Mouse (Mus musculus) limb, embryonic 14.5 days (tissue): Measurements from ENCODE around the gene Plekhm2. TPM values are rescaled to one million over a fixed set of nuclear protein-coding genes. Genes with fewer than 3 reads are reported as not detected.

ENCODE experiments used
- ATAC-seq: fragments of 200-750 bp; cut with Nextera tagmentation; 2 replicates; pipeline ENCODE4 v1.8.0; 2017; ENCODE audit warnings: low read depth, moderate number of reproducible peaks, moderate TSS enrichment; ENCODE audit not compliant: low FRiP score
- DNase-seq: peaks from one replicate; pipeline ENCODE4 v3.0.0-alpha.2; 2015; ENCODE audit warnings: low spot score
- H3K27ac ChIP-seq: fragments of 300-500 bp; sonication (generic); replicated peaks from 2 replicates; pipeline ENCODE4 v1.5.1; 2014; ENCODE audit warnings: low read depth, mild to moderate bottlenecking, low read length, moderate library complexity, mixed read lengths
- H3K27me3 ChIP-seq: fragments of 300-500 bp; sonication (generic); 2 replicates; pipeline ENCODE4 v1.6.1; 2014; ENCODE audit warnings: low read length, mixed read lengths; ENCODE audit not compliant: control insufficient read depth, insufficient read depth
- H3K36me3 ChIP-seq: fragments of 300-500 bp; sonication (generic); 2 replicates; pipeline ENCODE4 v1.6.1; 2014; ENCODE audit warnings: mild to moderate bottlenecking, low read length, moderate library complexity, mixed read lengths; ENCODE audit not compliant: control insufficient read depth, insufficient read depth
- H3K4me1 ChIP-seq: fragments of 300-500 bp; sonication (generic); 2 replicates; pipeline ENCODE4 v1.6.1; 2014; ENCODE audit warnings: antibody characterized with exemption, low read length, mixed read lengths; ENCODE audit not compliant: control insufficient read depth, insufficient read depth
- H3K4me2 ChIP-seq: fragments of 300-500 bp; sonication (generic); replicated peaks from 2 replicates; pipeline ENCODE4 v1.6.1; 2014; ENCODE audit warnings: low read depth, mild to moderate bottlenecking, low read length, moderate library complexity; ENCODE audit not compliant: severe bottlenecking
- H3K4me3 ChIP-seq: fragments of 300-500 bp; sonication (generic); replicated peaks from 2 replicates; pipeline ENCODE4 v1.5.1; 2014; ENCODE audit warnings: low read length
- H3K9ac ChIP-seq: fragments of 300-500 bp; sonication (generic); 2 replicates; pipeline ENCODE4 v1.6.1; 2014; ENCODE audit warnings: mild to moderate bottlenecking, low read depth, low read length, moderate library complexity; ENCODE audit not compliant: severe bottlenecking
- H3K9me3 ChIP-seq: fragments of 300-500 bp; sonication (generic); 2 replicates; pipeline ENCODE4 v1.6.1; 2016; ENCODE audit warnings: low read length; ENCODE audit not compliant: control insufficient read depth
- POLR2A ChIP-seq: fragments of 200-500 bp; IDR thresholded peaks from 2 replicates; pipeline ENCODE4 v1.8.0; 2012; ENCODE audit warnings: inconsistent platforms, mild to moderate bottlenecking, moderate library complexity, borderline replicate concordance; ENCODE audit not compliant: insufficient read depth, insufficient read length; ENCODE audit errors: extremely low read depth
- WGBS: fragments of 180-500 bp; shearing (Covaris S2); extraction: QIAGEN DNeasy Blood & Tissue Kit; methylation state at CpG from one replicate; pipeline ENCODE4 v1.1.7; 2014; 5-methylcytosine and 5-hydroxymethylcytosine counted together
- polyA plus RNA-seq, 2 experiments: library from polyadenylated mRNA; depleted of rRNA in 1 of 2; stranded (reverse) in 1 of 2; unstranded in 1 of 2; fragments of >200 nt; fragmentation: Nextera tagmentation in 1 of 2; extraction: Ambion mirVana in 1 of 2; gene quantifications; 2 replicates each; pipeline versions ENCODE4 v1.2.1 to v1.2.3; 2012 to 2014

The Plekhm2 gene
- polyA plus RNA-seq, 2 experiments = 4.9 to 51.8 TPM

- peaks cover 39% of the 10 kb centered on the region for H3K36me3 ChIP-seq
- DNase-seq (no peak), ATAC-seq (no peak)
- H3K4me2 ChIP-seq = no peak overlapping the region
- no peak for TF ChIP-seq POLR2A
- WGBS = 86% methylated on average over 6 of the region's 6 CpGs
- no peak overlapping the region for H3K9ac ChIP-seq
- H3K27ac ChIP-seq = no peak overlapping the region
- no peaks in the 10 kb centered on the region for H3K27me3 ChIP-seq
- no peak overlapping the region for H3K4me3 ChIP-seq
- no peaks in the 10 kb centered on the region for H3K9me3 ChIP-seq
- H3K4me1 ChIP-seq = 0 out of 2 replicates have a peak, but pooled peaks cover 2% of the 10 kb centered on the region
These were observed 10.2 kb downstream of the Plekhm2 start for GRCm38 (mm10) chr4:141654509-141654908.

DNA sequence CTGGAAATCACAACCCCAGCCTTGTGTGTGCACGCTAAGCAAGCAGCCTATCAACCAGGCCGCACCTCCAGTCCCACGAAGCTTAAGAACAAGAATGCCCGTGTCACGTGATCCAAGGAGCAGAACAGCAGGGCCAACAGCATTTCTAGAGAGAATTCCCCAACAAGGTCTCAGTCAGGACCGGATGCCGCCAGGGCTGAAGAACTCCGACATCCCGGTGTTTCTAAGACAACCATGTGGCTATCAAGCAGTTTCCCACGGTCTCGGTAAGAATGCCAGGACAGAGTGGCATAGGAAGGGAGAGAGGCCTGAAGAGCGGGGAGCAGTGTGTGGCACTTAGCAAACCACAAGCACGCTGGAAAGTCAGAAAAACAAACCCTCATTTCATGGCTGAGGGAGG lies 10.9 kb downstream of the Plekhm2 start:
- Histone ChIP-seq H3K4me2 (no peak overlapping the region), H3K27me3 (no peaks in the 10 kb centered on the region), H3K9me3 (no peaks in the 10 kb centered on the region), H3K4me3 (no peak overlapping the region), H3K27ac (no peak overlapping the region), H3K4me1 (0 out of 2 replicates have a peak, but pooled peaks cover 3% of the 10 kb centered on the region), H3K9ac (no peak overlapping the region), H3K36me3 (peaks cover 39% of the 10 kb centered on the region)
- DNase-seq (no peak), ATAC-seq (no peak)
- no peak for TF ChIP-seq POLR2A
- WGBS = 88% methylated on average over 13 of the region's 13 CpGs

DNA sequence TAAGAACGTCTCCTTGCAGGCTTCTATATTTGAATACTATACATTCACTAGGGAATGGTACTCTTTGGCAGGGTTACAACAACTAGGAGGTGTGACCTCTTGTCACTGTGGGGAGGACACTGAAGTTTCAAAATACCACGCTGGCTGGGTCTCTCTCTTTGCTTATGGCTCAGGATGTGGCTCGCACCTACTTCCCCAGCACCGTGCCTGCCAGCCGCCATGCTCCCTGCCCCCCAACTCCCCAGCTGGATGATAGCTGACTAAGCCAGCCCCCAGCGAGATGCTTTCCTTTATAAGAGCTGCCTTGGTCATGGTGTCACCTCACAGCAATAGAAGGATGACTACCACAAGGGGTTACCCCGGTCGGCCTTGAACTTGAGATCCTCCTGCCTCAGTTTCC lies 11.7 kb downstream of the Plekhm2 start:
- H3K4me1 ChIP-seq = 0 out of 2 replicates have a peak, but pooled peaks cover 6% of the 10 kb centered on the region
- H3K4me3 ChIP-seq = no peak overlapping the region
- H3K9ac ChIP-seq = no peak overlapping the region
- no peaks in the 10 kb centered on the region for H3K9me3 ChIP-seq
- no peak overlapping the region for H3K27ac ChIP-seq
- H3K27me3 ChIP-seq = no peaks in the 10 kb centered on the region
- H3K36me3 ChIP-seq = peaks cover 39% of the 10 kb centered on the region
- DNase-seq = no peak
- no peak for ATAC-seq
- TF ChIP-seq POLR2A = no peak
- 87% methylated on average over 8 of the region's 8 CpGs for WGBS
- H3K4me2 ChIP-seq = no peak overlapping the region

GRCm38 (mm10) chr4:141651944-141652343 lies 12.8 kb downstream of the Plekhm2 start:
- Histone ChIP-seq H3K4me3 (no peak overlapping the region), H3K4me1 (0 out of 2 replicates have a peak, but pooled peaks cover 6% of the 10 kb centered on the region), H3K36me3 (peaks cover 32% of the 10 kb centered on the region), H3K27ac (no peak overlapping the region), H3K9me3 (no peaks in the 10 kb centered on the region), H3K9ac (no peak overlapping the region), H3K27me3 (no peaks in the 10 kb centered on the region), H3K4me2 (no peak overlapping the region)
- WGBS = 91% methylated on average over 10 of the region's 10 CpGs
- no peak for DNase-seq
- no peak for ATAC-seq
- TF ChIP-seq POLR2A = no peak

- no peaks in the 10 kb centered on the region for H3K27me3 ChIP-seq
- DNase-seq (no peak), ATAC-seq (no peak)
- H3K9ac ChIP-seq = no peak overlapping the region
- H3K4me1 ChIP-seq = 0 out of 2 replicates have a peak, but pooled peaks cover 6% of the 10 kb centered on the region
- no peak overlapping the region for H3K4me3 ChIP-seq
- no peak for TF ChIP-seq POLR2A
- peaks cover 27% of the 10 kb centered on the region for H3K36me3 ChIP-seq
- H3K27ac ChIP-seq = no peak overlapping the region
- 89% methylated on average over 6 of the region's 6 CpGs for WGBS
- no peak overlapping the region for H3K4me2 ChIP-seq
- H3K9me3 ChIP-seq = no peaks in the 10 kb centered on the region
These were observed 13.4 kb downstream of the Plekhm2 start for GRCm38 (mm10) chr4:141651286-141651685.

- WGBS = 51% methylated on average over 6 of the region's 6 CpGs
These were observed 15.5 kb downstream of the Plekhm2 start for GRCm38 (mm10) chr4:141649244-141649643.

More at GRCm38 (mm10) chr4:141649244-141649643, 15.5 kb downstream of the Plekhm2 start:
- H3K27me3 ChIP-seq = no peaks in the 10 kb centered on the region
- peak overlapping the region; percentile 23 for H3K4me2 ChIP-seq
- H3K4me3 ChIP-seq = no peak overlapping the region
- ATAC-seq = peak; percentile 26; the same call in 1 of the 2 replicates
- no peaks in the 10 kb centered on the region for H3K9me3 ChIP-seq
- 0 out of 2 replicates have a peak, but pooled peaks cover 6% of the 10 kb centered on the region for H3K4me1 ChIP-seq
- TF ChIP-seq POLR2A = no peak
- peak; percentile 67 for DNase-seq
- H3K9ac ChIP-seq = no peak overlapping the region
- H3K27ac ChIP-seq = peak overlapping the region; percentile 46; the same call in 1 of the 2 replicates
- H3K36me3 ChIP-seq = peaks cover 20% of the 10 kb centered on the region
